Mouse (Mus musculus): ENCODE data around the gene Ubtd1.
"Not testable (repeated sequence)": the region's sequence is repeated elsewhere in the genome, so short reads cannot be mapped to it uniquely, and the experiment has no call there.

Ubtd1 gene

DNA sequence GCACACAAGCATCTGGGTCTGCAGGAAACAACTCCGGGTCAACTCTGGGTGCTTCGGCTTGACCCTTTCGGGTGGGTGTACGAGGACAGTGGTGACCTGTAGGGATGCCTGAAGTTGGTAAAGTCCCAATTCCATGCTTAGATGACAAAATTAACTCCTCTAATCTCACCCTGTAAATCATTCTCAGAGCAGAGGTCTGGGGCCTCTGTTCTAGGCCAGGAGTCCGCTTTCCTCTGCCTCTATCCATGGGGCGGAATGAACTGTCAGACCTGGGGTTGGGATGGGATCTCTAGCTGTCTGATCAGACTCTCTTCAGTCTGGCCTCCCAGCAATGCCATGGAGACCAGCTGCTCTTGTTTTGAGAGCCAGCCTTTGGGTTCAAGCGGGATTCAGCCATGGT is 79.9 kb downstream of the Ubtd1 start:
- DNase-seq (ENCODE audit: low read depth, low spot score) = no peak

DNA sequence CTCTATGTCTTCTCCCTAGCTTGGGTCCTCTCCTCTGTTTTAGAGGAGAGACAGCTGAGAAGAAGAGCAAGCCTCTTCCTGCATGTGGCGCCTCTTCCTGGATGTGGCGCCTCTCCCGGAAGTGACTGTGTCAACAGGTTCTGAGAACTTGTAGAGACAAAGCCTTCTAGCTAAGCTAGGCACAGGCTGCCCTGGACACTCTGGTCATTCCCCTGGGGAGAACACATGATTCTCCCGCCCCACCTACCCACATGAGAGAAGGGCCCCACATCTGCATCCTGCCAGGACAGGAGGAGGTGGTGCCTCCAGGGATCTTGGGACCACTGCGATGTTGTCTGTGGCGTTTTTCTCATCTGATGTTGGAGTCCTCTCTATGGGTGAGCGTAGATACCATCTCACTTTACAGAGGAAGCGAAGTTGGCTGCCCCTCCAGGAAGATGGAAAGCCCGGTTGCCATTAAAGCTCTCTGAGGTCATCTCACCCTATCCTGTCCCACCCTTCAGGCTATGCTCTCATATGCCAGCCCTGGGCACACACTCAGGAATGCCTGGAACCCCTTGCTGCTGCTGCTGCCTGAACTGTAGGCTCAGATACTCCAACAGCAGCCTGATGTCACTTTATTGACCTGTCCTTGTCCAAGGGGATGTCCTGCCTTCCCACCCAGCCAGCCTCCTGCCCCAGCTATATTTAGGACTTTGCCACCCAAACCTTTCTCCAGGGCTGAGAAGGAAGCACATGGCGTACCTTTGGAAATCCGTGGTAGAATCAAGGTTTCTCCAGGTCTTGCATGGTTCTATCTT is 87.1 kb downstream of the Ubtd1 start:
- DNase-seq (ENCODE audit: low read depth, low spot score) = no peak

DNA sequence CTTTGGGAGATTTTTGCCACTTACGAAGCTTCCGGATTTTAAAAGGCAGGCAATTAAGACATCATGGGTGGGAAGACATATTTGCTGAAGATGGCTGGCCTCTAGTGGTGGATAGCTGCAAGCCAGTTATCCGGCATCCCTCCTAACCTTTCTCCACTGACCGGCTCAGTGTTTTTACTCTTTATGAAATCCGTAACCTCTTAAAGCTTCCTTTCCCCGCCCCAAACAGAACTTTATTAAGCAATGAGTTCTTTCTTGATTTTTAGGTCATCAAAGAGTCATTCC is 87.6 kb downstream of the Ubtd1 start:
- DNase-seq (ENCODE audit: low read depth, low spot score) = no peak

DNA sequence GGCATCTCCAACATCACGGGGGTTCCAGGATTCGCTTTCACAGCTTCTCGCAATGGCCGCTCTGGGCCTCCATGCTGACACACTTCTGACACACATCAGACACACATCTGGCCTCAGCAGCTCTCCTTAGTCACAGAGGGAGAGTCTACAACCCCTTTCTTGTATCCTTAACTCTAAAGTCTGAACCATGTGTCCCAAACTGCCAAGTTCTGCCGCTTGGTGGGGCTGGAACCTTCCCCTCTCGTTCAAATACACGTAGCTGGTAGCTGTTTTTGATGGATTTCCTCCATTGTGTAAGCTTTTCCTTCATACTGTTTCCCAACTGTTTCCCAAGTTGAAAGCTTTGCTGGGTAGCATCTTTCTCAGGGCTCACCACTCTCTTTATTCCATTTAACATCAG is 89.7 kb downstream of the Ubtd1 start:
- no peak for DNase-seq (ENCODE audit: low read depth, low spot score)

DNA sequence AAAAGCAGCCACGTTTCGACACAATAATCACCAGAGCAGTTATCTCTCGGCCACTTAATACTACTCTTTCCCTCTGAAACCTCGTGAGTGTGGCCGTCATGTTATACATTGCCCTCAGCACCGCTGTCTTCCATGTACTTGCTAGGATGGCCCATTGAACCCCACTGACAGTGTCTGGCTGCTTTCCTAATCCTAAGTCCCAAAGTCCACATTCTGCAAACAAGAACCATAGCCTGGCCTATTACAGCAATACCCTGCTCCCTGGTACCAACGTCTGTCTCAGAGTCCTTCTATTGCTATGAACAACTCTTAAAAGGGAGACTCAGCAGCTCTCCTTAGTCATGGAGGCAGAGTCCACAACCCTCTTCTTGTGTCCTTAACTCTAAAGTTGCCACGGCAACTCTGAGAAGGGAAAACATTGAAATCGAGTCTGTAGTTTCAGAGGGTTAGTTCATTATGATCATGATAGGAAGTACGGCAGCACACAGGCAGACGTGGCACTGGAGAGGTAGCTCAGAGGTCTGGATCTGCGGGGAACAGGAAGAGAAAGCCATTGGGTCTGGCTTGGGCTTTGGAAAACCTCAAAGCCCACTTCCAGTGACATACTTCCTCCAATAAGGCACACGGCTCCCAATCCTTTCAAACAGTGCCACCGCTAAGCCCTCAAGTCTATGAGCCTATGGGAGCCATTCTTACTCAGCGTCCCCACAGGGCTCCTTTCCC is 90.5 kb downstream of the Ubtd1 start:
- DNase-seq (ENCODE audit: low read depth, low spot score) = no peak

DNA sequence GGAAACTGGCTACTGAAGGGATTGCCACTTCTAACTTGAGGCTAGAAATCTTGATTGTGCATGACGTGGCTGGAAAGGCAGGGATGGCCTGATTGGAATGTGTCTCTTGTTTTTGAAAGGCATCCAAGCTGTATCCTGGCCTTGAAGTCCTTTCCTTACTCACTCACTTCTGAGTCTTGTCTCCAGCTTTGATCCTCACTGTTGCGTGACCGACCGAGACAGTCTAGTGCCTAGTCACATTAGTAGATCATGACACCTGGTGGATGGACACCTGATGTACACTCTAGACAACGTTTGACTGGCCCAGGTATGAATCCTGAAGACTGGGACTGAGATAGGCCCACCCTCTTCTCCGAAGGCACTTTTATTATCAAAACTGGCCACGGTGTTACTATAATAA is 91.2 kb downstream of the Ubtd1 start:
- DNase-seq (ENCODE audit: low read depth, low spot score) = no peak

DNA sequence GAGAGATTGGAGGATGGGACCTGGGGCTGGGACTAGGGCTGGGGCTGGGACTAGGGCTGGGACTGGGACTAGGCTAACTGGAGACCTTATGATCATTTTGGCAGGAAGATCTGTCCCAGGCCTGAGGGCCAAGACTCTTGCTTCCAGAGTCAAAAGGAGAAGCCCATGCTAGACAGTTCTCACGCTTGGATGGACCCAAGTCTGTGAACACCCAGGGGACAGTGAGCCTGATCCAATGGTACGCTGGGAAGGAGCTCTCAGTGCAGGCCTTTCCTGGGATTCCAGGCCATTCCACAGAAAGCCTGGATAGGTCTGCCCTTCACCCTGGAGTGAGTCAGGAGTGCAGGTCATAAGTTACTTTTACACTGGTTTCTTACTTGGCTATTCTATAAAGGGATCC is 93.5 kb downstream of the Ubtd1 start:
- no peak for DNase-seq (ENCODE audit: low read depth, low spot score)

DNA sequence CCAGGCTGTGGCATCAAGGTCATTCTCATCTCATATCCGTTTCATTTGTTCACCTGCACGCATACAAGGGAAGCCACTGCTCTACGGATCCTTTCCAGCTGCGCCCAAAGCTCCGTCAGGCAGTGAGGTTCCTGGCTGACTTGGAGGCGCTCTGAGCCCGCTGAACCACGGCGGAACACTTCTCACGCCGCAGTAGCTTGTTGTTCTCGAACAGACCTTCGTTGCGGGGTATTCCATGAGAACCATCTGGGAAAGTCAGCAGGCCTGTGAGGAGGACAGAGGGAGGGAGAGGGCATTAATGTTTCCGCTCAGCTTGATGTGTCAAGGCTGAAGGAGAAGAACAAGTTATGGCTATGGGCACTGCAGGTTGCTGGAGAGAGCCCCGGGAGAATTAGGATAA is 94.4 kb downstream of the Ubtd1 start:
- DNase-seq (ENCODE audit: low read depth, low spot score) = no peak

DNA sequence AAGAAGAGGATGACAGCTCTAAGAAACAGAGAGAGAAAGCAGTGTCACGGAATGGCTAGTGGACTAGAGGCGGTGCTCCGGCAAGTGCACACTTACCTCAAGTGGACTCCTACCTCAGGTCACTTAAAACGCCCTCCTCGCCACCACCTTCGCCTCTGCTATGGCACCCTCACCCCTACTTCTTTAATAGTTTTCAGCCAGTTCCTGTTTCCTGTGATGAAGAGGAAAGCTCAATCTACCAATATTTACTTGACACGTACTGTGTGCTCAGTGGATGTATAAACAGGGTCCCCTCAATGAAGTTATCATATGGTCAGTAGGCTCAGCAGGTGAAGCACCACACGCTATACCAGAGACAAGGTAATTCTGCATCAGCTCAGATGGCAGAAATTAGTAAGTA is 97.0 kb downstream of the Ubtd1 start:
- no peak for DNase-seq (ENCODE audit: low read depth, low spot score)

DNA sequence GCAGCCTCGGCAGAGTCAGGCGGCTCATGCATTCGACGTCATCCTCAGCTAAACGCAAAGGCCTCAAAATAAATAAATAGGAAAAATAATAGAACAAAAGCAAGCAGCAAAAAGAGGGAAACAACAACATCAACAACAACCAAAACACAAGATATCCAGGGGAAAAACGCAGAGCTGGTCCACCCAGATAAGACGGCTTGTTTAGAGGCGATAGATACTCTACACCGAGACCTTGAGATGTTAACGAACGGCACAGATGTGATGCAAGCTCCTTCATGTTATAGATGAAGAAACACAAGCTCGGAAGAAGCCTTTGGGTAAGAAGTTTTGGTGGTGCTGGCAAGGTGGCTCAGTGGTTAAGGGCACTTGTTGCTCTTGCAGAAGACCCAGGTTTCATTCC is 97.4 kb downstream of the Ubtd1 start:
- DNase-seq (ENCODE audit: low read depth, low spot score) = no peak

DNA sequence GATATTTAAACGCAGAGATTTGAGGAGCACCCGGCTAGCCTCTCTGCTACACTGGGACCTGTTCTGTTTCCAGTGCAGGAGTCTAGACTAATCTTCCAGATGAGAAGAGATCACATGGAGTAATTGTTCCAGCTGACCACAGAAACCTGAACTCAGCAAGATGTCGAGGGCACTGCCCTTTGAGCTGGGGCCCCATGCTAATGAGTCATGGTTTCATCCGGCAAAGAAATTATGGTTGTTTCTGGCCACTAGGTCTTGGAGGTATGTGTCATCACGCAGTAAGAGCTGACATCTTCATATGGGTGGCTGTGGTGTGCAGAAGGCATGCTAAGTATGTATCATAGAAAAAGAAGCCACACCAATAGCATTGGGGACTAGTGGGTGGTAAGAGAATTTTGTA is 98.4 kb downstream of the Ubtd1 start:
- DNase-seq (ENCODE audit: low read depth, low spot score) = no peak

DNA sequence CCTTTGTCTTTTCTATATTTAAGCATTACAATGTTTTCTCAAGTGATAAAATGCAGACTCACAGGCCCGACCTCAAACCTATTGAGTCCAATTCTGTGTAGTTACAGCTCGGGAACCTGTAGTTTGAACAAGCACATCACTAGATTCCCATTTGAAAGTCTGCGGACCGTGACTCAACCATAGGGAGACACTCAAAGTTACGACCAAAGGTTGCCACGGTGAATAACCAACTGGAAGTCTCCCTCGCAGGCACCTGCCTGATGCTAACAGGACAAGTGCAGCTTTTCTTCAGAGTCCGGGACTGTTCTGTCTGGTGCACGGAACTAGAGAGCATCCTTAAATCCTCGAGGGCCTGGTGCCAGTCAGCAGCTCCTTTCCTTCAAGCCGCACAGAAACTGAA is 98.9 kb downstream of the Ubtd1 start:
- no peak for DNase-seq (ENCODE audit: low read depth, low spot score)

DNA sequence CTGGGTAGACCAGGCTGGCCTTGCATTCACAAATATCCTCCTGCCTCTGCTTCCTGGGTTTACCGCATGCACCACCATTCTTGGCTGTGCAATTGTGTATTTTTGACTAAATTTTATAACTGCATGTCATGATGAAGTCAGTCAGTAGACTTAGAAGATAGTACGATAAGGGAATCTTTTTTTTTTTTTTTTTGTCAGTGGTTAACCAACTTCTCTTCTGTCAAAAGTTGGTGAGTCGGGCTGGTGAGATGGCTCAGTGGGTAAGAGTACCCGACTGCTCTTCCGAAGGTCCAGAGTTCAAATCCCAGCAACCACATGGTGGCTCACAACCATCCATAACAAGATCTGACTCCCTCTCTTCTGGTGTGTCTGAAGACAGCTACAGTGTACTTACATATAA is 100.0 kb downstream of the Ubtd1 start:
- not testable (repeated sequence) for DNase-seq (ENCODE audit: low read depth, low spot score)
